Mouse (Mus musculus) lung, postnatal 0 days (tissue): Measurements from ENCODE around the gene Scamp3. TPM values are rescaled to one million over a fixed set of nuclear protein-coding genes. Genes with fewer than 3 reads are reported as not detected.
A peak's percentile ranks its signal among the peaks of the same experiment; 100 is the strongest.
"Not testable (repeated sequence)": the region's sequence is repeated elsewhere in the genome, so short reads cannot be mapped to it uniquely, and the experiment has no call there.

Source experiments
- ATAC-seq: fragments of 200-750 bp; cut with Nextera tagmentation; 2 replicates; pipeline ENCODE4 v1.8.0; 2017; ENCODE audit warnings: moderate library complexity
- DNase-seq: peaks from one replicate; pipeline ENCODE4 v3.0.0-alpha.2; 2016; ENCODE audit warnings: low spot score
- H3K27ac ChIP-seq: fragments of 300-500 bp; sonication (generic); 2 replicates; pipeline ENCODE4 v1.5.1; 2014; ENCODE audit warnings: antibody characterized with exemption, mild to moderate bottlenecking, low read length, mixed read lengths
- H3K27me3 ChIP-seq: fragments of 300-500 bp; sonication (generic); replicated peaks from 2 replicates; pipeline ENCODE4 v1.6.1; 2014; ENCODE audit warnings: low read length, mixed read lengths; ENCODE audit not compliant: insufficient read depth
- H3K36me3 ChIP-seq: fragments of 300-500 bp; sonication (generic); 2 replicates; pipeline ENCODE4 v1.6.1; 2014; ENCODE audit warnings: low read length, mixed read lengths; ENCODE audit not compliant: insufficient read depth
- H3K4me1 ChIP-seq: fragments of 300-500 bp; sonication (generic); 2 replicates; pipeline ENCODE4 v1.6.1; 2014; ENCODE audit warnings: antibody characterized with exemption, low read depth, low read length, mixed read lengths; ENCODE audit not compliant: insufficient read depth
- H3K4me2 ChIP-seq: fragments of 300-500 bp; sonication (generic); replicated peaks from 2 replicates; pipeline ENCODE4 v1.6.1; 2014; ENCODE audit warnings: low read depth, mild to moderate bottlenecking, low read length, moderate library complexity, mixed read lengths
- H3K4me3 ChIP-seq: fragments of 300-500 bp; sonication (generic); 2 replicates; pipeline ENCODE4 v1.5.1; 2014; ENCODE audit warnings: low read depth, low read length
- H3K9ac ChIP-seq: fragments of 300-500 bp; sonication (generic); replicated peaks from 2 replicates; pipeline ENCODE4 v1.6.1; 2014; ENCODE audit warnings: low read depth, mild to moderate bottlenecking
- H3K9me3 ChIP-seq: fragments of 300-500 bp; sonication (generic); 2 replicates; pipeline ENCODE4 v1.6.1; 2016; ENCODE audit warnings: low read length, mixed read lengths
- CTCF ChIP-seq: IDR thresholded peaks from 2 replicates; pipeline ENCODE4 v1.5.1; 2016; ENCODE audit warnings: antibody characterized with exemption, mild to moderate bottlenecking
- EP300 ChIP-seq: IDR thresholded peaks from 2 replicates; pipeline ENCODE4 v1.6.1; 2016; ENCODE audit warnings: antibody characterized with exemption, mild to moderate bottlenecking, control low read depth
- WGBS: fragments of 180-500 bp; shearing (Covaris S2); extraction: QIAGEN DNeasy Blood & Tissue Kit; methylation state at CpG from one replicate; pipeline ENCODE4 v1.1.7; 2014; 5-methylcytosine and 5-hydroxymethylcytosine counted together
- polyA plus RNA-seq: library from polyadenylated mRNA; unstranded; fragments of >200 nt; fragmentation: Nextera tagmentation; extraction: Ambion mirVana; gene quantifications from 2 replicates; pipeline ENCODE4 v1.2.1, GENCODE M21; 2015

Gene Scamp3
- polyA plus RNA-seq, 1 experiment from 2014 or later = 89.6 TPM

DNA sequence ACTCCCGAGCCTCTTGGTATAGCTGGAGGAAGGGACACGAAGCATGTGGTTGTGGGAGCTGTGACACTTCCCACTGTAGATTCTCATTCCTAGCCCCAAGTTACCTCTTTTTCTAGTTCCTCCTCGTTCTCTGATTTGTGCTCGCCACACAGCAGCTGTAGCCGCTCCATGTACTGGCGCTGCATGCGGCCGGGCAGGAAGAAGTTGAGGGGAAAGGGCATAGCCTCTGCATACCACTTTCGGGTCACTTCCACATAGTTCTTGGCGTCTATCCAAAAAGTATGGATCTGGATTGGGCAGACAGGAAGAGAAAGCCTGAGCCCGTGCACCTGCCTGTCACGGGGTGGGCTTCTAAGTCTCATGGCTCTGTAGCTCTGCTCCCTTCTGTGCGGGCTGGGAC is 32.9 kb downstream of the Scamp3 start:
- Histone ChIP-seq H3K36me3 (peaks cover 31% of the 10 kb centered on the region), H3K27ac (no peak overlapping the region), H3K4me1 (peaks cover 6% of the 10 kb centered on the region; the same call in 1 of the 2 replicates), H3K9me3 (no peaks in the 10 kb centered on the region), H3K4me2 (no peak overlapping the region), H3K9ac (no peak overlapping the region), H3K4me3 (no peak overlapping the region), H3K27me3 (no peaks in the 10 kb centered on the region)
- TF ChIP-seq CTCF (no peak), EP300 (no peak)
- ATAC-seq = no peak
- WGBS = 52% methylated on average over 13 of the region's 13 CpGs
- DNase-seq = no peak

DNA sequence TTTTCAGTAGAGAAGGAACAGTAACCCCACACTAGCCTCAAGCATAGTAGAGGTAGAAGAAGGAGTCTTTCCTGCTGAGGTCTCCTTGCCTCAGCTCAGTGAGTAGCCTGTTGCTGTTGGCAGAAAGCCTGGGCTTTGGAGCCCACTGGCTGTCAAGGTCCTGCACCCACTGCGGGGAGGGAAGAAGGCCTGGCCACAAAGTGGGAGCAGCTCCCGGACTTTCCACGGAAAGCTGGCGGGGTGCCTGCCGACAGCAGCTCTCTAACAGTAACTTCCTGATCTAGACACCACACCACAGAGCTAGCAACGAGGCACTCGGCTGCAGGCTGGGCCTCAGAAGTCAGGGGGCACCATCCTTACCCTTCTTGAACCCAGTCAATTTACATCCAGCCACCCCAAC is 33.5 kb downstream of the Scamp3 start:
- peaks cover 11% of the 10 kb centered on the region; the same call in 1 of the 2 replicates for H3K4me1 ChIP-seq
- no peak for TF ChIP-seq CTCF
- TF ChIP-seq EP300 = no peak
- no peaks in the 10 kb centered on the region for H3K27me3 ChIP-seq
- H3K27ac ChIP-seq = no peak overlapping the region
- 60% methylated on average over 7 of the region's 7 CpGs for WGBS
- no peak overlapping the region for H3K4me2 ChIP-seq
- H3K4me3 ChIP-seq = no peak overlapping the region
- no peak for DNase-seq
- no peak for ATAC-seq
- peaks cover 28% of the 10 kb centered on the region for H3K36me3 ChIP-seq
- no peaks in the 10 kb centered on the region for H3K9me3 ChIP-seq
- no peak overlapping the region for H3K9ac ChIP-seq

DNA sequence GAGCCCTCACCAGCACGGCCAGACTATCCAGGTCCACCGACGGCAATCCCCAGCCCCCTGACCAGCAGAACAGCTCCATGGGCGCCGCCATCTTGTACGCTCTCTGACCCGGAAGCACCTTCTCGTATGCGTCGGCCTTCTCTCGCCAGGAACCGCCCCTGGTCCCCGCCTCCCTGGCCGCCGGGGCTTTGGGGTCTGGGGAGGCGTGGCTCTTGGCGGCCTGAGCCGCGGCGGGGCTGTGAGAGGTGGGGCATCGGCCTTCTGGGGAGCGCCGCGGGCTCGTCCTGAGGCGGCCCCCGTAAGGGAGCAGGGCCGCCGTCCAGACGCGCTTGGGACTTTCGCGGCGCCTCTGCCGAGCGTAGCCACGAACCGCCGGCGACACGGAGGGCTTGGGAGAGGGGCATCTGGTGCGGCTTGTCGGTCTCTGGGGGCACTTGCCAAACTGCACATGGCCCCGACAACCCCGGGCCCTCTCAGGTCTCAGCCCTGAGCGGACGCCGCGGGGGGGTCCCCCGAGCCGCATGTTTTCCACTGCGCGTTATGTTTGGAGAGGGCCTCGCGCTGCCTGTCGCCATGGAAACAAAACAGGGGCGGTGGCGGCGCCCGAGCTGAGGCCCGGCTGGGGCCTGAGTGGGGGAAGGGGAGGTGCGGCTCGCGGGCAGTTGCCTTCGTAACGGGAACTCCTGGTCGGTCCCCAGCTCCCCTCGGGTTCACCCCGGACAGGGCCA is 36.7 kb downstream of the Scamp3 start:
- peak; percentile 98 for DNase-seq
- Histone ChIP-seq H3K4me3 (peak overlapping the region; percentile 59), H3K27me3 (no peaks in the 10 kb centered on the region), H3K9ac (peak overlapping the region; percentile 51), H3K4me1 (peaks cover 12% of the 10 kb centered on the region; the same call in 1 of the 2 replicates), H3K9me3 (no peaks in the 10 kb centered on the region), H3K27ac (peak overlapping the region; percentile 94), H3K36me3 (0 out of 2 replicates have a peak, but pooled peaks cover 5% of the 10 kb centered on the region), H3K4me2 (peak overlapping the region; percentile 69)
- under 1% methylated on average over 61 of the region's 69 CpGs for WGBS
- TF ChIP-seq EP300 = no peak; the same call in 1 of the 2 replicates
- no peak for TF ChIP-seq CTCF
- peak; percentile 90 for ATAC-seq

DNA sequence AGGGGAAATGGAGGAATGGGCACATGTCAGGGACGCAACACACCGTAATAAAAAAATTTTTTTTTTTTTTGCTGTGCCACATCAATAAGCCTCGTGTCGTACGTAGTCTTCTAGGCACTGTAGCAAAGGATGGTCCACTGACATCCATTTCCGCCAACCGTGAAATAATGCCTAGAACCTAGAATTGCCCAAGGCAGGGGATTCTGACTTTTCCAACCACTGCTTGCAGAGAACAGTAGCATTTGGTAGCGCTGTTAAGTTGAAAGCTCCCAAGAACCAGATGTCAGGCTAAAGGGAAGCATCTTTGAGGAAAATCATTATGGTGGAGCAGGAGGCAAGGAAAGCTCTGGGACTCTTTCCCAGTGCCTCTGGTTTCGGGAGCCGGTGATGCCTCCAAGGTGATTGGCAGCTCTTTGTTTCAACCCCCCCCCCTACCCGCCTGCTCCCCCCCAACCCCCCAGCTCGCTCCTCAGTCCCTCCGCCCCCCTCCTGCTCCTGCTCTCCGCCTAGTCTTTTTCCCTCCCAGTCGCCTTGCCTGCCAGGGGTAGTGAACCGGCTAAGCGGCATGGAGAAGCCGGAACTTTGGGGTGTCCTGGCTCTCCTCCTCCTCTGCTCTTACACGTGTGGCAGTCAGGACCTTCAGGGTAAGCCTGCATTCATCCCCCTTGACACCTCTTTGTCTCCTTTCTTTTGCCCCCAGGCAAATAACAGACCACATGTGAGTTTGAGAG is 37.6 kb downstream of the Scamp3 start, which contains the start of gene Thbs3:
Thbs3 (plus strand) TSS at position 500 of the 731 bp plus-strand sequence.
- under 1% methylated on average over 19 of the region's 19 CpGs for WGBS
- ATAC-seq (no peak), DNase-seq (peak; percentile 56)
- H3K4me1 ChIP-seq = peaks cover 12% of the 10 kb centered on the region; the same call in 1 of the 2 replicates
- H3K4me2 ChIP-seq = peak within 1 kb of the TSS; percentile 69
- H3K27ac ChIP-seq = peak within 1 kb of the TSS; percentile 94
- no peaks in the 10 kb centered on the region for H3K27me3 ChIP-seq
- H3K4me3 ChIP-seq = peak within 1 kb of the TSS; percentile 59
- TF ChIP-seq CTCF (no peak), EP300 (no peak)
- H3K9me3 ChIP-seq = no peaks in the 10 kb centered on the region
- H3K9ac ChIP-seq = peak within 1 kb of the TSS; percentile 51
- H3K36me3 ChIP-seq = 0 out of 2 replicates have a peak, but pooled peaks cover under 1% of the 10 kb centered on the region

DNA sequence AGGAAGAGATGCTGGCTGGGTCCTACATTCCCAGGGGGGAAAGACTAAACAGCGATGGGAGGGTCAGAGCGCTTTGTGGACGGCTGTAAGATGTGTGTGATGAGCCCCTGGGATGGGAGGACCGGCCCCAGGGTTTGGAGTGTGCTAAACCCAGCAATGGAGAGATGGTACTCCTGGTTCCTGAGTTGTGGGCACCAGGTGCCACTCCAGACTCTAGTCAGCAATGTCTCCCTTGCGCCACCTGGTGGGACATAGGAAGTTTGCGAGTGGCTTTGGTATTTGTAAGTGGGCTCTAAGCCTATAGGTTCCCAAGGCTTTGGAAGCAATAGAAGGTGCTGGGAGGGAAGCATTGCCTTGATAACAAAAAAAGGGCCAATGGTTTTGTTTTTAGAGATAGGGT is 38.6 kb downstream of the Scamp3 start:
- H3K27me3 ChIP-seq = no peaks in the 10 kb centered on the region
- peaks cover 12% of the 10 kb centered on the region; the same call in 1 of the 2 replicates for H3K4me1 ChIP-seq
- 0% methylated on average over 6 of the region's 6 CpGs for WGBS
- H3K4me2 ChIP-seq = peak overlapping the region; percentile 69; the same call in 1 of the 2 replicates
- TF ChIP-seq CTCF (peak; percentile 97), EP300 (no peak)
- H3K36me3 ChIP-seq = no peaks in the 10 kb centered on the region
- no peaks in the 10 kb centered on the region for H3K9me3 ChIP-seq
- H3K4me3 ChIP-seq = 0 out of 2 replicates have a peak overlapping the region, but pooled peaks have one; percentile 14
- ATAC-seq (0 out of 2 replicates have a peak, but pooled peaks have one; percentile 9), DNase-seq (peak; percentile 93)
- no peak overlapping the region; the same call in 1 of the 2 replicates for H3K27ac ChIP-seq
- H3K9ac ChIP-seq = no peak overlapping the region

DNA sequence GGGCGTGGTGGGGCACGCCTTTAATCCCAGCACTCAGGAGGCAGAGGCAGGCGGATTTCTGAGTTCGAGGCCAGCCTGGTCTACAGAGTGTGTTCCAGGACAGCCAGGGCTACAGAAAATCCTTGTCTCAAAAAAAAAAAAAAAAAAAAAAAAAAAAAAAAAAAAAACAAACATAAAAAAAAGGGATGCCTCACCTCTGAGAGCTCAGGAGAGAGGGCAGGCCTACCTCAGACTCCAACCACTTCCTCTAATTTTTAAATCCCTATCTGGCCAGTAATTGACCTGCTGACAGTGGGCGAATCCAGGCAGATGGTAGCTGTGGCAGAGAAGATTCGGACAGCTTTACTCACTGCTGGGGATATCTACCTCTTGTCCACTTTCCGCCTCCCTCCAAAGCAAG is 39.1 kb downstream of the Scamp3 start:
- H3K4me3 ChIP-seq, DNase-seq, H3K27me3 ChIP-seq, H3K9me3 ChIP-seq, ATAC-seq, H3K27ac ChIP-seq, H3K36me3 ChIP-seq, H3K9ac ChIP-seq, H3K4me2 ChIP-seq: not testable (repeated sequence)
- H3K4me1 ChIP-seq = peaks cover 12% of the 10 kb centered on the region; the same call in 1 of the 2 replicates
- 73% methylated on average over 7 of the region's 7 CpGs for WGBS
